Mouse (Mus musculus): ENCODE measurements around the gene Gtf3c1.

Gene Gtf3c1

DNA sequence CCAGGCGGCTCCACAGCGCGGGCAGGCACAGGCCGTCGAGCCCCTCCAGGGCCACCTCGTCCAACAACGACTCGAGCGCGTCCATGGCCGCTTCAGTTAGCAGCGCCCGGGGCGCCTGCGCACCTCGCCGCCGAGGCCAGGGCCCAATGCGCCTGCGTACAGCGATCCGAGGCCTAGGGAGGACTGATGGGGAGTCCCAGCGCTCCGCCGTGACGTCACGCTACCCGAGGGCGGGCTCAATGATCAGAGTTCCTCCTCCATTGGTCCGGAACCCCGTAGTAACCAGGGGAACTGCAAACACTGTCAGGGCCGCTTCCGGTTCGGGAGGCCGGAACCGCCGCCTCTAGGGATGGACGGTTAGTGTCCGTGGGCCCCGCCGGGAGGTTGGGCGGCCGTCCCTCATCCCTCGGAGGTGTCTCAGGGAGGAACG is at the start of gene Gtf3c1, which contains the start of gene D430042O09Rik:
Gtf3c1 (minus strand) TSS at position 188 of the 430 bp plus-strand sequence.
D430042O09Rik (plus strand) TSS at position 296 of the 430 bp plus-strand sequence.
- peak; percentile 99 for DNase-seq (ENCODE audit: low spot score)

- DNase-seq (ENCODE audit: low spot score) = no peak
Measured at GRCm38 (mm10) chr7:125756806-125757205, 49.2 kb upstream of the Gtf3c1 start.

GRCm38 (mm10) chr7:125753326-125753715 is 45.7 kb upstream of the Gtf3c1 start:
- DNase-seq (ENCODE audit: low spot score) = no peak

DNA sequence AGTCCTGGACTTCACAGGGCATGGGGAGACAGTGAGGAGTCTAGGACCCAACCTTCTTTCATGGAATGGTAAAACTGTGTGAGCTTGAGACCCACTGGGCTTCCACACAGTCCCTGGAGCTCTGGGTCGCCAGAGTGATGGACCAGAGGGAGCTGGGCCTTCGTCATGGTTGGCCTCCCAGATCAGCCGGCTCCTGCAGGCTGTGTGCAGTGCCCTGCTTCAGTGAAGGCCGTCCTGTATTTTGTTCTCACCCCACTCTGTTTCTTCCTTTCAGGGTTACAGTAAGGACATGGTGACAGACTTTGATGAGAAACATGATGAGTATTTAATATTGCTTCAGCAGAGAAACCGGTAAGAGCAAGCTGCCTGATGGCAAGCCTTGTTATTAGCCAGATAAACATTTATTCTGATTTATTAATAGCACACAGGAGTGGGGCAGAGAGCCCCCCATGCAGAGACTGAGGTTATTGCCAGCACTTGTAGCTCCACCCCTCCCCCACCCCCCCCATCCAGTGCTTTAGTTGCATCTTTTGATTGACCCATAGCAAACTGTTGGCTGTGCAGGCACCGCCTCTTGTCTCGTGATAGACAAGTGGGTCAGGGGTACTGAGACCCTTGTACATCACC is 45.2 kb upstream of the Gtf3c1 start:
- DNase-seq (ENCODE audit: low spot score) = no peak

DNA sequence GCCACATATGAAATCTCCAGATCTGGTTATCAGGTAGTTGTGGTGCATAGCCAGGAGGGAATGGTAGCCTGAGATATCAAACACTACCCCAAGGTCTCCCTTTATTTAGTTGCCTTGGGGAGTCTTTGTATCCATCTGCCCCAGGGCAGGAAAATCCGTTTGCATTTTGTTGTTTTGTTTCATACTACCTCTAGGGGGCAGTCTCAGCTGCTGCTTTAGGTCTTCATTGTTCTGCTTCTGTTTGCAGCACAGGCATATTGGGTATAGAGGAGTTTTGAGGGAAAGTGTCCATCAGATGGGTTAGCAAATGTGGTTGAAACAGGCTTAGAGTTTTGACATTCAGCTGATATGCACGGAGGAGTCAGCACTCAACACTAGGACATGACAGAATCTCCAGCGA is 40.6 kb upstream of the Gtf3c1 start:
- no peak for DNase-seq (ENCODE audit: low spot score)

- no peak for DNase-seq (ENCODE audit: low spot score)
Measured at GRCm38 (mm10) chr7:125747316-125747690, 39.7 kb upstream of the Gtf3c1 start.

GRCm38 (mm10) chr7:125746621-125747315 is 39.2 kb upstream of the Gtf3c1 start:
- DNase-seq (ENCODE audit: low spot score) = no peak

GRCm38 (mm10) chr7:125744774-125745173 is 37.2 kb upstream of the Gtf3c1 start:
- DNase-seq (ENCODE audit: low spot score) = no peak

DNA sequence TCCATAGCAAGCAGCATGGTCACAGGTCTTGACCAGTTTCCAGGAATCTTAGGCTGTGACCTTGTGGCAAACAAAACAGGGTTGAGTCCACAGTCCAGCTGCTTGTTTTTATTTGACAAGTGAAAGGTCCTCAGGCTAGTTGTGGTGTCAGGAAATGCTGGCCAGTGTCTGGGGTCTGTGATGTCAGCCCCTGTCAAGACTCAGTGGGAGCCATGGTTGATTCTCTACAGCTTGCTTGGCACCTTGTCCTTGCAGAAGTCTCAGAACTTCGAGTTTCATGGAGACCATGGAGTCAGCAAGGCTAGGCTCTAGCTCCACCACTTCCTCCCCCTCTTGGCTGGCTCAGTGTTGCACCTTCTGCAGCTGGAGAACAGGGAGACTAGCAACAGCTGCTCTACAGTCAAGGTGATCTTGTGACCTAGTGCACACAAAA is 33.7 kb upstream of the Gtf3c1 start:
- no peak for DNase-seq (ENCODE audit: low spot score)

- no peak for DNase-seq (ENCODE audit: low spot score)
Measured at GRCm38 (mm10) chr7:125740521-125740920, 32.9 kb upstream of the Gtf3c1 start.

DNA sequence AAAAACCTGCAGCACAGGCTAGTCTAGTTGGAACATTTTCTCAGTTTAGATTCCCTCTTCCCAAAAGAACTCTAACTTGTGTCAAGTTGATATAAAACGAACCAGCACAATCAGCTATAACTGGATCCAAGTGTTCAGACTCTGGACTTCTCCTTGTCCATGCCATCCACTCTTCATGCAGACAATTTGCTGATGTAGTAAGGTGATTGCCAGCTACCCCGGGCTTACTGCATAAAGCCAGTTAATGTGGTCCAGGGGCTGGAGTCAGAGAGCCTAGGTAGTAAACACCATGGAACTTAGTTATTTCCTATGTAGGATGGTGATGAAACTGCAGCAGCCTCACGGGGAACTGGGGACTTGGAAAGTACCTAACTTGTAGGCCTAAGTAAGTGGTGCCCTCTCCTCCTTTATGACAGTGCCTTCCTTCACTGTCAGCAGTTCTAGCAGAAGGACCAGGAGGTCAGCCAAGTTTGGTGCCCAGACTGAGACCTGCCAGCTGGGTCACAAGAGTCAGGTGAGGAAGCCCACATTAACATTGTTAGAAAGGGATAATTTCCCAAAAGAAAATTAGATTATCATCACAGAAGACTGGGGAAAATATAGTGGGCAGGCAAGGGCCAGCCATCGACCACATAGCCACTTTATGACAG is 28.9 kb upstream of the Gtf3c1 start:
- DNase-seq (ENCODE audit: low spot score) = no peak

GRCm38 (mm10) chr7:125733791-125734190 is 26.2 kb upstream of the Gtf3c1 start:
- no peak for DNase-seq (ENCODE audit: low spot score)

- DNase-seq (ENCODE audit: low spot score) = no peak
Measured at GRCm38 (mm10) chr7:125731679-125732078, 24.1 kb upstream of the Gtf3c1 start.

DNA sequence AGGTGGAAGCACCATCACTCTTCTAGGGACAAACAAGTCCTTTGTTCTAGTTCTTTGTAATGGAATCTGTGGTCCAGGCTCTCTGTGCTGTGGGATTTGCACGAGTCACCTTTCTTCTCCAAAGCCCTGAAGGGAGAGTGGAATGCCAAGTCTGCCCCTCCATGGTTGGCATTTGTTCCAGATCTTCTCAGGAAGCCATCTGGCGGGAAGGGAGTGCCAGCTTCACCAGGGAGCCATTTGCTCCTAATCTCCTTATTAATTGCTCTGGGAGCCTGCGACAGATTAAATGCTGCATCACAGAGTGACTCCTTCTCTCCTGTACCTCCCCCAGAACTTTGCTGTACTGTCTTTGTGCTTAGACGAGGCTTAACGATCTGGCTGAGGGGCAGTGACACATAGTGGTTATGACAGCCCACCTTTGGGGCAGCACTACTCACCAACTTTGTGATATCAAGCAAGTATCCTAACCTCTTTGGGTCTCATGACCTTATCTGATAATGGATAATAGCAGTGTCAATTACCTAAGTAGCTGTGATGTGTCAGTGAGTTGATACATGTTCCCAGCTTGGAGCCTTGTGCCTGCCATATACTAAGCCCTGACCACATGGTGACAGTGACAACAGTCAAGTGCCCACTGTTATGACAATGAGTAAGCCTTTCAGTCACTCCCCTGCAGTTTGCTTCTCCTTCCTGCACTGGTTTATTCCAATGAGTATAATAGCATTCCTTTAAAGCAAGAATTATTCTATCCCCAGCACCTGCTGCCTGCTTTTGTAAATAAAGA is 15.8 kb upstream of the Gtf3c1 start:
- DNase-seq (ENCODE audit: low spot score) = no peak

- no peak for DNase-seq (ENCODE audit: low spot score)
Measured at GRCm38 (mm10) chr7:125722127-125722526, 14.5 kb upstream of the Gtf3c1 start.

DNA sequence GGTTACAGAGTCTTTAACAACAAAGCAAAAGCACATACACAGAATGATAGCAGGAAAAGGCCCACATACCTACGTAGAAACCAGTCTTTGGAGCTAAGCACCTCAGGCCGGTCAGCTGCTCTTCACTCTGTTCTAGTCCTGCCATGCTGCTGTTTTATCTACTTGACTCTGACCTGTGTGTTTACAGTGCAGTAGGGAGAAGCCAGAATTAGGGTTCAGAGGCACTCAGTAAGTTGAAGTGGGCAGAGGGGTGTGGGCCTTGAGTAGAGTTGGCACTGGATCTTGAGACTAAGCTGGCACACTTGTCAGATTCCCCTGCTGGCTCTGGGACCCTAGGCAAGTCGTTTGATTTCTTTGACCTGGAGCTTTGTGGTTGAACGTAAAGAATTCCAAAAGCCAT is 13.5 kb upstream of the Gtf3c1 start:
- no peak for DNase-seq (ENCODE audit: low spot score)

DNA sequence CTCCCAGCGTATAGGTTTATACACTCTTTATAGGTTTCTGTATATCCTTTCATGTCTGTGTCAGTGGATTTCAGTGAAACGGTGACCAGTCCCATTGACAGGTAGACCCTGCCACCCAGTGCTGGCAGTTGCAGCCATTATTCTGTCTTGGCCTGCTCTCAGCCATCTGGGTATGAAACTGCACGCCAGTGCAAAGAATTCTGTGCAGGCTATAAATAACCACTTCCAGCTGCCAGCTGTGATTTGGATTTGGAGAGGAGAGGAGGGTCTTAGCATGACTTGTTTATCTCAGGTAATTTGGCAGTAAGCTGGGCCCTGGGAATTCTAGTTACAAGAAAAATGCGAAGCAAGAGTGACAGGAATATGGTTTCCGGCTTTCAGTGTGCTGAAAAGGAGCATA is 12.8 kb upstream of the Gtf3c1 start:
- no peak for DNase-seq (ENCODE audit: low spot score)

DNA sequence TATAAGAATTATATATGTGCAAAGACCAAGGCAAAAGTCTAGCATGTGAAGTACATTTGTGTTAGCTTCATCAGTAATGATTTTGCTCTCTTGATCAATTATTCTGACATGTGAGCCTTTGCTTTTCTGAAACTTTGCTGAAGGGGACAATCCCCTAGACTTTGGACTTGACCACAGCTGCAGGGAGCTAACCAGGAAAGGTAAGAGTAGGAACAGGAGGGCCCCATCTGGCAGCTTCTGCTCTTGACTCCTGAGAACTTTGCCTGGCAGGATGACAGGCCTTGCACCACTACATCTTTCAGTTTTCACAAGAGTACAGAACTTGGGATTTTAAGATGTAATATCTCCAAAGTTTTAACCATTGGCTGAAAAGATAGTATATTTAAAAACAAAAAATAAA is 10.0 kb upstream of the Gtf3c1 start:
- no peak for DNase-seq (ENCODE audit: low spot score)

DNA sequence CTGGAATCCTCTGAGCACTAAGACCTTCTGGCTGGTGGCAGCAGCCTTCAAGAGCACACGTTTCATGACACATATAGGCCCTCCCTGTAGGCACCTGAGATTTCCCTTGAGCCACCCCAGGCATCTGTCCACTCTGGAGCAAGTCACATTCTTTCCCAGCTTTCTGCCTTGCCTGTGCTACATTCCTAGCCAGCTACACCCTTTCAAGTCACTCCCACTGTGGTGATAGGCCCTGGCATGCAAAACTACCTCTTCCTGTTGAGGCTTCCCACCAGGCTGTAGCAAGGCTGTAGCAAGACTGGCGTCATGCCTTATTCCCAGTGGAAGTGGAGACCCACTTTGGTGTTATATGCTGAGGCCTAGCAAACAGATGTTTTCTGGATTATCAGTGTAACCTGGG is 9.1 kb upstream of the Gtf3c1 start:
- DNase-seq (ENCODE audit: low spot score) = no peak

DNA sequence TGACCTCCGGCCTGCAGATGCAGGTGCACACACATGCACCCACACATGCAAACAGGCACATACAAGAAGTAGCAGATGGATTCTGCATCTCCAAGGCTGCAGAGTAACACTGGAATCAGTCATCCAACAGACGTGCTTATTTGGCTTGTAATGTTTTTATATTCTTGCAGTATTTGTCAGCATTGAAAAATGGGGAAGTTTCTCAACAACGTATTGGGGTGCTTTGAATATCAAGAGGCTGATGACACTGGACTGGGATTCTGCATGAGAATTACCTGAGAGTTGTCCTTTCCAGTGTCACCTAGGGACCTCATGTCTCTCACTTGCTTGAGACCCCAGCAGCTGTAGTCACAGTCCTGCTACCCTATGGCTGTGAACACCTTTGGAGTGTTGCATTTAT is 7.2 kb upstream of the Gtf3c1 start:
- DNase-seq (ENCODE audit: low spot score) = no peak

- peak; percentile 16 for DNase-seq (ENCODE audit: low spot score)
Measured at GRCm38 (mm10) chr7:125713542-125714055, 6.0 kb upstream of the Gtf3c1 start.

- DNase-seq (ENCODE audit: low spot score) = no peak
Measured at GRCm38 (mm10) chr7:125708100-125708499, 520 bp upstream of the Gtf3c1 start.
